Mouse (Mus musculus): ENCODE results near the gene Smim26. TPM values are rescaled to one million over a fixed set of nuclear protein-coding genes. Genes with fewer than 3 reads are reported as not detected.
"Not testable (repeated sequence)": the region's sequence is repeated elsewhere in the genome, so short reads cannot be mapped to it uniquely, and the experiment has no call there.

The Smim26 gene
- polyA plus RNA-seq, 1 experiment, result 24.7 TPM

- no peak for TF ChIP-seq CTCF (conservative IDR thresholded peaks at IDR 0.05; ENCODE audit: insufficient read depth, insufficient read length, low read depth, low read length)
- TF ChIP-seq POLR2A (IDR thresholded peaks at IDR 0.05; ENCODE audit: low read depth, low read length), result no peak
- Histone ChIP-seq H3K27me3 (replicated peaks; ENCODE audit: control insufficient read depth, insufficient read depth, low read length) (no peaks in the 10 kb centered on the region), H3K4me3 (ENCODE audit: insufficient read depth, low read depth, low read length) (peak overlapping the region; percentile 74), H3K4me1 (ENCODE audit: control insufficient read depth, insufficient read depth, low read length) (peaks cover 11% of the 10 kb centered on the region; the same call in 1 of the 2 replicates), H3K36me3 (ENCODE audit: control insufficient read depth, insufficient read depth, low read length) (peaks cover 1% of the 10 kb centered on the region; the same call in 1 of the 2 replicates), H3K27ac (ENCODE audit: insufficient read depth, low read depth, low read length) (peak overlapping the region; percentile 97)
- DNase-seq, result no peak
- under 1% methylated on average over 14 of the region's 14 CpGs for WGBS
Observed at GRCm38 (mm10) chr2:144555286-144555819, 38.5 kb upstream of the Smim26 start.

- peaks cover 11% of the 10 kb centered on the region; the same call in 1 of the 2 replicates for H3K4me1 ChIP-seq (ENCODE audit: control insufficient read depth, insufficient read depth, low read length)
- no peaks in the 10 kb centered on the region for H3K27me3 ChIP-seq (replicated peaks; ENCODE audit: control insufficient read depth, insufficient read depth, low read length)
- under 1% methylated on average over 44 of the region's 44 CpGs for WGBS
- H3K36me3 ChIP-seq (ENCODE audit: control insufficient read depth, insufficient read depth, low read length), result peaks cover 1% of the 10 kb centered on the region; the same call in 1 of the 2 replicates
- H3K4me3 ChIP-seq (ENCODE audit: insufficient read depth, low read depth, low read length), result peak within 1 kb of the TSS; percentile 74
- TF ChIP-seq POLR2A (IDR thresholded peaks at IDR 0.05; ENCODE audit: low read depth, low read length), result peak; percentile 65
- no peak for TF ChIP-seq CTCF (conservative IDR thresholded peaks at IDR 0.05; ENCODE audit: insufficient read depth, insufficient read length, low read depth, low read length)
- peak within 1 kb of the TSS; percentile 97 for H3K27ac ChIP-seq (ENCODE audit: insufficient read depth, low read depth, low read length)
- DNase-seq, result peak; percentile 99
Observed at GRCm38 (mm10) chr2:144555820-144556552, 37.9 kb upstream of the Smim26 start, which contains the start of gene Sec23b. TSS of gene Sec23b (plus strand) at chr2:144556229.

- TF ChIP-seq POLR2A (IDR thresholded peaks at IDR 0.05; ENCODE audit: low read depth, low read length), result no peak
- TF ChIP-seq CTCF (conservative IDR thresholded peaks at IDR 0.05; ENCODE audit: insufficient read depth, insufficient read length, low read depth, low read length), result peak; percentile 41; the same call in 1 of the 2 replicates
- Histone ChIP-seq H3K27me3 (replicated peaks; ENCODE audit: control insufficient read depth, insufficient read depth, low read length) (no peaks in the 10 kb centered on the region), H3K4me3 (ENCODE audit: insufficient read depth, low read depth, low read length) (no peak overlapping the region), H3K27ac (ENCODE audit: insufficient read depth, low read depth, low read length) (no peak overlapping the region), H3K36me3 (ENCODE audit: control insufficient read depth, insufficient read depth, low read length) (peaks cover 9% of the 10 kb centered on the region), H3K4me1 (ENCODE audit: control insufficient read depth, insufficient read depth, low read length) (no peaks in the 10 kb centered on the region)
- WGBS, result 86% methylated on average over 4 of the region's 4 CpGs
- DNase-seq, result no peak
Observed at GRCm38 (mm10) chr2:144588723-144589122, 5.1 kb upstream of the Smim26 start.

GRCm38 (mm10) chr2:144593036-144593435 is 818 bp upstream of the Smim26 start:
- not testable (repeated sequence) for H3K27ac ChIP-seq (ENCODE audit: insufficient read depth, low read depth, low read length); H3K27me3 ChIP-seq (replicated peaks; ENCODE audit: control insufficient read depth, insufficient read depth, low read length); H3K4me3 ChIP-seq (ENCODE audit: insufficient read depth, low read depth, low read length); DNase-seq; H3K4me1 ChIP-seq (ENCODE audit: control insufficient read depth, insufficient read depth, low read length); H3K36me3 ChIP-seq (ENCODE audit: control insufficient read depth, insufficient read depth, low read length)
- whole genome bisulfite sequencing, result 73% methylated on average over 8 of the region's 8 CpGs

- Histone ChIP-seq H3K36me3 (ENCODE audit: control insufficient read depth, insufficient read depth, low read length) (no peaks in the 10 kb centered on the region), H3K27ac (ENCODE audit: insufficient read depth, low read depth, low read length) (no peak overlapping the region), H3K27me3 (replicated peaks; ENCODE audit: control insufficient read depth, insufficient read depth, low read length) (no peaks in the 10 kb centered on the region), H3K4me1 (ENCODE audit: control insufficient read depth, insufficient read depth, low read length) (peaks cover 3% of the 10 kb centered on the region; the same call in 1 of the 2 replicates), H3K4me3 (ENCODE audit: insufficient read depth, low read depth, low read length) (no peak overlapping the region)
- TF ChIP-seq CTCF (conservative IDR thresholded peaks at IDR 0.05; ENCODE audit: insufficient read depth, insufficient read length, low read depth, low read length) (no peak), POLR2A (IDR thresholded peaks at IDR 0.05; ENCODE audit: low read depth, low read length) (no peak)
- whole genome bisulfite sequencing, result 84% methylated on average over 2 of the region's 2 CpGs
- no peak for DNase-seq
Observed at GRCm38 (mm10) chr2:144598006-144598405, 4.2 kb downstream of the Smim26 start.

- WGBS, result 2% methylated on average over 48 of the region's 50 CpGs
- TF ChIP-seq POLR2A (IDR thresholded peaks at IDR 0.05; ENCODE audit: low read depth, low read length), result peak; percentile 51
- TF ChIP-seq CTCF (conservative IDR thresholded peaks at IDR 0.05; ENCODE audit: insufficient read depth, insufficient read length, low read depth, low read length), result peak; percentile 73
- Histone ChIP-seq H3K27me3 (replicated peaks; ENCODE audit: control insufficient read depth, insufficient read depth, low read length) (no peaks in the 10 kb centered on the region), H3K4me3 (ENCODE audit: insufficient read depth, low read depth, low read length) (peak within 1 kb of the TSS; percentile 83), H3K27ac (ENCODE audit: insufficient read depth, low read depth, low read length) (peak within 1 kb of the TSS; percentile 49; the same call in 1 of the 2 replicates), H3K4me1 (ENCODE audit: control insufficient read depth, insufficient read depth, low read length) (no peaks in the 10 kb centered on the region), H3K36me3 (ENCODE audit: control insufficient read depth, insufficient read depth, low read length) (no peaks in the 10 kb centered on the region)
- DNase-seq, result peak; percentile 96
Observed at GRCm38 (mm10) chr2:144599831-144600687, 6.2 kb downstream of the Smim26 start, which contains the start of gene Dtd1. TSS of gene Dtd1 (plus strand) at chr2:144599897.
